Mouse (Mus musculus) MN1 (cell line): Measurements from ENCODE around the gene Lonp1.
A peak's percentile ranks its signal among the peaks of the same experiment; 100 is the strongest.

Experiments used
- DNase-seq: peaks from one replicate; pipeline ENCODE4 v3.0.0-alpha.2; 2016; ENCODE audit warnings: low spot score

The Lonp1 gene

GRCm38 (mm10) chr17:56626754-56627470 lies at the start of gene Lonp1:
TSS of gene Lonp1 (minus strand) at chr17:56626887.
- peak; percentile 100 for DNase-seq

GRCm38 (mm10) chr17:56673647-56674416 lies 47.1 kb upstream of the Lonp1 start:
- DNase-seq: peak; percentile 38

- DNase-seq: peak; percentile 100
Measured at GRCm38 (mm10) chr17:56672941-56673646, 46.4 kb upstream of the Lonp1 start, which contains the start of gene Ranbp3. TSS of gene Ranbp3 (plus strand) at chr17:56673294.

DNA sequence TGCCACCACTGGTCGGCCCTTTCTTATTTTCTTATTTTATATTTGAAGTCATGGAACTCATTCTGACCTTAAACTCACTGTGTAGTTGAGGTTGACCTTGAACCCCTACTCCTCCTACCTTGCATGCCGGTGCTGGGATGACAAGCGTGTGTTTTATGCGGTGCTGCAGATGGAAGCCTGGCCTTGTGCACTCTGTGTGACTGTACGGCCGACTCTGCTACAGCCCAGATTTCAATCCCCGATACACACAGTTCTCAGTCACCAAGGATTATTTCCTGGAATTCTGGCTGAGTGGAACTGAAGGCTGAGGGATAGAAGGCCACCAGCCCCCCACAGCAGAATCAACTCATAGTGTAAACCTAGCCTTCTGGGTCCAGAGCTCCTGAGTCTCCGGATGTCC lies 43.1 kb upstream of the Lonp1 start:
- no peak for DNase-seq

DNA sequence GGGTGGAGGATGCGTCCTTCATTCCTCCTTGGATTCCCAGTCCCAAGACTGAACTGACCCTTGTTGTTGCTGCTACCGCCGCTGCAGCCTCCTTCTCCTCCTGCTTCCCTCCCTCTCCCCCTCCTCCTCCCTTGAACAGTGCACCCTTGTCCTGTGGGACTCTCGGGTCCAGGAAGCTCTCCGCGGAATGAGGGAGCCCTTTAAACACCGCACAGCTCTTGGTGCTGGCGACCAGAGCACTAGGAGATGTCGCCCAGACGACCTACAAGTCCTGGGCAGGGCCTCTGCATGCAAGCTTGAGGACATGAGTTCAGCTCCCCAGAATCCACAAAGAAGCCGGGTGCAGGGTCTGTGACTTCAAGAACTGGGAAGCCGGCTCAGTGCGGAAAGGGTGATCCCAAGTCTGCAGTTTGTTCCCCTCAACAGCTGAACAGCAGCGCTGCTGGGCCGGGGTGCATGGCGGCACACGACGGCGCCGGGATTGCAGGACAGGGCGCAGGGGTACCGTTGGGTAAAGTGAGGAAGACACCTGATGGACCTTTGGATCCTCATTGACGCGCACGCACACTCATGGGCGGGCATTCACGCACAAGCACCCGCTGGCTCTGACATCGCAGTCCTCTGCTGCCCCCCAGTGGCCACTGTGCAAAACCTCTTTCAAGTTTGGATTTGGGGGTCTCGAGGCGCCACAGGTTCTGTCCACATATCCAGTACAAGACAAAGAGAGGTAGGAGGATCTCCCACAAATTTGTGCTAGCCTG lies 41.9 kb upstream of the Lonp1 start:
- DNase-seq: peak; percentile 83

- no peak for DNase-seq
Measured at GRCm38 (mm10) chr17:56667591-56667990, 40.9 kb upstream of the Lonp1 start.

DNA sequence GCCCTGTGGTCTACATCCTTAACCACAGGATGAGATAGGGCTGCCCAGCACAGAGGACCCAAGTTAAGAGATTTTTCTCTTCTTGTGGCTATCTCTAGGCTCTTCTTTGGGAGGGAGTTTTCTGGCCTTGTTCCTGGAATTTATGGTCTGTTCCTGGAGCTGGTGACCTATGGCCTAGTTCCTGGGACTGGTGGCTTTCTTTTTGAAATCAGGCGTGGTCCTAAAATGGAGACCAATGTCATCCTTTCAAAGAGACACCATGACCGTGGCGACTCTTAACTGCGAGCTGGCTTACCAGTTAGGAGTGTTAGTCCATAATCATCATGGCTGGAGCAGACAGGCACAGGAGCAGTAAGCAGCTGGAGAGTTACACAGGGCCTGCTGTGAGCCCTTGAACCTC lies 39.7 kb upstream of the Lonp1 start:
- no peak for DNase-seq

GRCm38 (mm10) chr17:56664333-56664732 lies 37.6 kb upstream of the Lonp1 start:
- no peak for DNase-seq

DNA sequence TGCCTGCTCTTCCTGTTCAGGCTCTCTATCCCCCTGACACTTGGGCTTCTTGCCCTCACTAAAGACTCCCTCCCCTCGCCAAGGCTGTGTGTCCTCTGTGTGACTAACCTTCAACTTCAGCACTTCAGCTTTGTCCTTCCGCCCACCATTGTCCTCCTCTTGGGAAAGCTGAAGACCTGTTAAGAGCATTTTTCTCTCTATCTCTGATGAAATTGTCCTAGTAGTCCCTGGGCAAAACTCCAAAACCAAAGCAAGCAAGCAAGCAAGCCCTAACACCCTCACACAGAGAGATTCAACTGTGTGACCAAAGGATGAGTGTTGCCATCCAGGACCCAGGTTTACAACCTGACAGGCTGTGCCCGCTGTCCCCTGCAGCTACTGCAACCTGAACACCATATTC lies 37.0 kb upstream of the Lonp1 start:
- DNase-seq: no peak

GRCm38 (mm10) chr17:56656171-56656570 lies 29.5 kb upstream of the Lonp1 start:
- DNase-seq: peak; percentile 71

- no peak for DNase-seq
Measured at GRCm38 (mm10) chr17:56655311-56655710, 28.6 kb upstream of the Lonp1 start.

DNA sequence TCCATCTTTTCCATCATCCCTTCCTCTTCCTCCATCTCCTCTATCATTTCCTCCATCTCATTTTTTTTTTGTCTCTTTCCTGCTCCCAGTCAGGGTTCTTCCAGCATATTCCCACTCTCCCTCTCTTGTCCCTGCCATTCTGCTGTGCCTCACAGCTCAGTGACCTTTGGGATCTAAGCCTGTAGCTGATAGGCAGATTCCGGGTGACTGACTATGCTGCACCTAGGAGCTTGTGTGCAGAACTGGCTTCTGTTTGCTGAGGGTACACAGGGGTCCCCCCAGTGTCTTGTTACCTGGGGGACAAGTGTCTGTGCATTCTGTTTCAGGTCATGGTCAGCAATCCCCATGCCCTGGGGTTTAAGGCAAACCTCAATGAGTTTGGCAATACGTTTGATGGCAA lies 28.1 kb upstream of the Lonp1 start:
- no peak for DNase-seq

DNA sequence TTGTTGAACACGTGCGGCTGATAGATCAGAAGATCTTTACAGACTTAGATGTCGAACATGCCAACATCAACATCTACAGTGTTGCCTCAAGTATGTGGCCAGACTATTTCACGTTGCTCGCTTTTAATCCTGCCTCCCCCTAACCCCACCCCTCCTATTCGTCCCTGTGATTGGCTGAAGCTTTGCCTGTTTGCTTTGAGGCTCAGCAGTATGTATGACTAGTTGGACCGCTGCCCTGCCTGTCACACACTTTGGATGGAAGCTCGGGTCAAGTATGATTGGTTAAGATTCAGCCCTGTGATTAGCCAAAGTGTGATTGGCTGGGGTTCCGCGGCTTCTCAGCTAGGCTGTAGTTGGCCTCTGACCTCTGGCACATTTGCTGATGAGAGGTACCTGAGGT lies 25.1 kb upstream of the Lonp1 start:
- DNase-seq: no peak

GRCm38 (mm10) chr17:56647546-56647945 lies 20.9 kb upstream of the Lonp1 start:
- DNase-seq: no peak

DNA sequence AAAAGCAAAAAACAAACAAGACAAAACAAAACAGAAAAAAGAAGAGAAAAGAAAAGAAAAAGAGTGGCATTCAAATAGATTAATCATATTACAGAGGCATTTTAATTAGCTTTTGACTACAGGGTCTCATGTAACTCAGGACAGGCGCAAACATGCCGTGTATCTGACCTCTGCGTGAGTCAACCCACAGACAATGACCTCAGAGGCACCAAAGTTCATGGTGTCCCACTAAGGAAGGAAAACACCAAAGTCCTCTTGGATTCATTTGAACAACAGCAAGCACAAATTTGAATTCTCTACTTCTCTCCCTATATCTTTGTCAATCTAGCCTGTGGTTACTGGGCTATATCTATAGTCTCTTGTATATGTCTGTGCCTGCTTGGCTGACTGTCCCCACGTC lies 16.6 kb upstream of the Lonp1 start:
- no peak for DNase-seq

GRCm38 (mm10) chr17:56634023-56634422 lies 7.3 kb upstream of the Lonp1 start:
- DNase-seq: no peak

GRCm38 (mm10) chr17:56631807-56632206 lies 5.1 kb upstream of the Lonp1 start:
- no peak for DNase-seq

DNA sequence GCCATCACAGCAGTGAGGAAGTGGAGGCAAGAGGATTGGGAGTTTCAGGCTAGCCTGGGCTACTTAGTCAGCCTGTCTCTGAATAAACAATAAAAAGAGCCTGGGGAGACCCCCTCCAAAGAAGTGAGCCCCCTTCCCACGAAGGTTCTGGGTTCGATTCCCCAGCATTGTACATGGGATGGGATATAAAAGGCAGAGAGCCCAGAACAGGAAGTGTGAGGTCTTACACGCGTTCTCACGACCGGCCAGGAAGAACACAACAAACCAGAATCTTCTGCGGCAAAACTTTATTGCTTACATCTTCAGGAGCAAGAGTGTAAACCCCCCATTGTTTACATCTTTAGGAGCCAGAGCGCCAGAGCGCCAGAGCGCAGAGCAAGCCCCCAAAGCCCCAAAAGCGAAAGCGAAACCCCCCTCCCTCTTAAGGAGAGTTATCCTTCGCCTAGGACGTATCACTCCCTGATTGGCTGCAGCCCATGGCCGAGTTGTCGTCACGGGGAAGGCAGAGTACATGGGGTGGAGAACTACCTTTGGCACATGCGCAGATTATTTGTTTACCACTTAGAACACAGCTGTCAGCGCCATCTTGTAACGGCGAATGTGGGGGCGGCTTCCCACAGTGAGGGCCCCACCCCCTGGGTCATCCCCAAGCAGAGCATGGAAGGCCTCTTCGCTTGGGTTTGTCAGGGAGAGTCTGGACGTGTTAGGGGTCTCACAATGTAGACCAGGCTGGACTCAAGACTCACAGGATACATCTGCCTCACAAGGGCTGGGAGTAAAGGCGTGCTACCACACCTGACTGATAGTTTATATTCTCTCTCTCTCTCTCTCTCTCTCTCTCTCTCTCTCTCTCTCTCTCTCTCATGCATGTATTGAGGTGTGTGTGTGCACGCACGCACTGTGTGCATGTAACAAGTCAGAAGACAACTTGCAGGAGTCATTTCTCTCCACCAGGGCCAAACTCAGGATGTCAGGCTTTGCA lies 3.4 kb upstream of the Lonp1 start:
- DNase-seq: peak; percentile 67

DNA sequence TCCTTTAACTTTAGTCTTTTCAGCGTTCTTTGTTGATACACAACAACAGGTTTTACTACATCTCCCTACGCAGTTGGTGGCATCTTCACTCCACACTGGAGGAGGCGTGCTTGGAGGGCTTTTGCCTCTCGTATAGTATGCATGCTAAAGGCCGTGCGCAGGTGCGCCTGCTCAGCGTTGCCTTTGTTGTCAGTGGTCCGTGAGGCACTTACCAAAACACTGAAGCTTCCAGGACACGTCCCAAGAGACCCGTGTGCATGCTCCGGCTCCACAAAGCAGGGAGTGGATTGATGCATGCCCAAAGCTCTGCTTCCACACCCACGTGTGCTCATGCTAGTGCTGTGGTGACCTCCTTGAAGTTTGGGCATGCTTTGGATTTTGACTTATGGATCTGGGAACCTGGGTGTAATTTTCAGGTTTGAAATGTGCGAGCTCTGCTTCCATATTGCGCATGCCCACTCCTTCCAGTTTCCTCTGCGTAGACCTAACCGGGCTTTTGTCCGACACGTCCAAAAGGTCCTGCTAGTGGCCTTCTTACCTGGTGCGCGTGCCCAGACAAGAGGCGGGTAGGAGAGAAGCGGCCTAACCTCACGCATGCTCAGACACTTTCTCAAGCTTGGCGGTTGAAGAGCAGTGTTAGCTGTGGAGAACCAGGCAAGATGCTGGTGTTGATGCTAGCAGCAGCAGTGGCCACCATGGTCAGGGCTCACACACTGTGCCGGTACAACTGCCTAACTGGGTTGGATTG lies 1.0 kb upstream of the Lonp1 start, which contains the start of gene Catsperd:
TSS of gene Catsperd (plus strand) at position 614 of the 748 bp plus-strand sequence.
- peak; percentile 83 for DNase-seq

GRCm38 (mm10) chr17:56626260-56626659 lies 427 bp downstream of the Lonp1 start:
- peak; percentile 51 for DNase-seq
